Mouse (Mus musculus): ENCODE results near the gene Pde7b.

Pde7b gene

GRCm38 (mm10) chr10:20548833-20549710 is 175.8 kb downstream of the Pde7b start:
- no peak for DNase-seq (ENCODE audit: low read depth)

- DNase-seq (ENCODE audit: low read depth): no peak
Measured at GRCm38 (mm10) chr10:20547951-20548551, 176.8 kb downstream of the Pde7b start.

GRCm38 (mm10) chr10:20543121-20543520 is 181.8 kb downstream of the Pde7b start:
- DNase-seq (ENCODE audit: low read depth): no peak

GRCm38 (mm10) chr10:20533811-20534210 is 191.1 kb downstream of the Pde7b start:
- DNase-seq (ENCODE audit: low read depth): no peak

- no peak for DNase-seq (ENCODE audit: low read depth)
Measured at GRCm38 (mm10) chr10:20531921-20532320, 193.0 kb downstream of the Pde7b start.

- DNase-seq (ENCODE audit: low read depth): no peak
Measured at GRCm38 (mm10) chr10:20528544-20529411, 196.1 kb downstream of the Pde7b start.

GRCm38 (mm10) chr10:20527737-20528136 is 197.1 kb downstream of the Pde7b start:
- no peak for DNase-seq (ENCODE audit: low read depth)

- DNase-seq (ENCODE audit: low read depth): no peak
Measured at GRCm38 (mm10) chr10:20518529-20518889, 206.4 kb downstream of the Pde7b start.

- DNase-seq (ENCODE audit: low read depth): peak; percentile 29
Measured at GRCm38 (mm10) chr10:20517756-20518528, 206.9 kb downstream of the Pde7b start.

- no peak for DNase-seq (ENCODE audit: low read depth)
Measured at GRCm38 (mm10) chr10:20513891-20514290, 211.0 kb downstream of the Pde7b start.

- no peak for DNase-seq (ENCODE audit: low read depth)
Measured at GRCm38 (mm10) chr10:20513461-20513860, 211.4 kb downstream of the Pde7b start.

- DNase-seq (ENCODE audit: low read depth): no peak
Measured at GRCm38 (mm10) chr10:20509819-20510218, 215.1 kb downstream of the Pde7b start.

- no peak for DNase-seq (ENCODE audit: low read depth)
Measured at GRCm38 (mm10) chr10:20508497-20508896, 216.4 kb downstream of the Pde7b start.

GRCm38 (mm10) chr10:20507732-20508412 is 217.0 kb downstream of the Pde7b start:
- no peak for DNase-seq (ENCODE audit: low read depth)

GRCm38 (mm10) chr10:20507069-20507468 is 217.8 kb downstream of the Pde7b start:
- DNase-seq (ENCODE audit: low read depth): no peak

GRCm38 (mm10) chr10:20505454-20505853 is 219.4 kb downstream of the Pde7b start:
- DNase-seq (ENCODE audit: low read depth): no peak

- DNase-seq (ENCODE audit: low read depth): no peak
Measured at GRCm38 (mm10) chr10:20504800-20505199, 220.1 kb downstream of the Pde7b start.

GRCm38 (mm10) chr10:20503265-20504025 is 221.4 kb downstream of the Pde7b start:
- no peak for DNase-seq (ENCODE audit: low read depth)

GRCm38 (mm10) chr10:20501221-20501620 is 223.7 kb downstream of the Pde7b start:
- no peak for DNase-seq (ENCODE audit: low read depth)

- DNase-seq (ENCODE audit: low read depth): no peak
Measured at GRCm38 (mm10) chr10:20495051-20495450, 229.8 kb downstream of the Pde7b start.
